Mouse (Mus musculus) midbrain, embryonic 12.5 days (tissue): ENCODE results near the gene Atat1. TPM values are rescaled to one million over a fixed set of nuclear protein-coding genes. Genes with fewer than 3 reads are reported as not detected.

Source experiments
- ATAC-seq: fragments of 200-750 bp; cut with Nextera tagmentation; 2 replicates; pipeline ENCODE4 v1.8.0; 2017; ENCODE audit warnings: low read depth, moderate TSS enrichment, moderate library complexity; ENCODE audit not compliant: low FRiP score
- H3K27ac ChIP-seq: fragments of 300-500 bp; sonication (generic); replicated peaks from 2 replicates; pipeline ENCODE4 v1.5.1; 2016; ENCODE audit warnings: mild to moderate bottlenecking
- H3K27me3 ChIP-seq: fragments of 300-500 bp; sonication (generic); 2 replicates; pipeline ENCODE4 v1.6.1; 2016; ENCODE audit warnings: mild to moderate bottlenecking
- H3K36me3 ChIP-seq: fragments of 300-500 bp; sonication (generic); 2 replicates; pipeline ENCODE4 v1.6.1; 2016
- H3K4me1 ChIP-seq: fragments of 300-500 bp; sonication (generic); 2 replicates; pipeline ENCODE4 v1.6.1; 2016
- H3K4me2 ChIP-seq: fragments of 300-500 bp; sonication (generic); replicated peaks from 2 replicates; pipeline ENCODE4 v1.6.1; 2016; ENCODE audit warnings: mild to moderate bottlenecking, moderate library complexity
- H3K4me3 ChIP-seq: fragments of 300-500 bp; sonication (generic); 2 replicates; pipeline ENCODE4 v1.5.1; 2016; ENCODE audit warnings: mild to moderate bottlenecking
- H3K9ac ChIP-seq: fragments of 300-500 bp; sonication (generic); replicated peaks from 2 replicates; pipeline ENCODE4 v1.6.1; 2016; ENCODE audit warnings: mild to moderate bottlenecking, moderate library complexity
- H3K9me3 ChIP-seq: fragments of 300-500 bp; sonication (generic); 2 replicates; pipeline ENCODE4 v1.6.1; 2016; ENCODE audit warnings: mild to moderate bottlenecking
- WGBS: fragments of 180-500 bp; shearing (Covaris S2); methylation state at CpG from one replicate; pipeline ENCODE4 v1.1.7; 2016; 5-methylcytosine and 5-hydroxymethylcytosine counted together
- microRNA counts: library from miRNA; unstranded; fragments of <30 nt; microRNA quantifications from one replicate; lab custom pipeline; 2017
- microRNA-seq: library from miRNA; unstranded; fragments of <30 nt; microRNA quantifications from one replicate; pipeline ENCODE4, GENCODE M21; 2017
- polyA plus RNA-seq: library from polyadenylated mRNA; unstranded; fragments of >200 nt; fragmentation: Nextera tagmentation; extraction: Ambion mirVana; gene quantifications from 2 replicates; pipeline ENCODE4 v1.2.1, GENCODE M21; 2016

Gene Atat1
- polyA plus RNA-seq, 1 experiment from 2014 or later, result 279 TPM

DNA sequence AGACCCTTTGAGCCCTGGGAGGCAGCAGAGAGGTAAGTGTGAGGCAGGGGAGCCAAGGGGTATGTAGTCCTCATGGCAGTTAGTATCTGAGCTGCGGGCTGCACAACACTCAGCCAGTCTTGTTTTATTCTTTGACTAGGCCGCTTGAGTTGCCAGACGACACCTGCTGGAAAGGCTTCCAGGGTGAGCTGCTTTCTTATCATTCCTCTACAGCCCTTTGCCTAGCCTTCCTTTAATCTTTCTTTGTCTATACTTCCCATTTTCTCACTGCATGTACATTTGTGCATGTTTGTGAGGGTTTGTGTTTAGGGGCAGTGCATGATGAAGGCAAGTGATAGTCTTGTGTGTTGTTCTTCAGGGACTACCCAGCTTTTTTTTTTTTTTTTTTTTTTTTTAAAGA is 58.9 kb downstream of the Atat1 start:
- Histone ChIP-seq H3K4me3 (no peak overlapping the region), H3K4me1 (no peaks in the 10 kb centered on the region), H3K9me3 (no peaks in the 10 kb centered on the region), H3K4me2 (no peak overlapping the region), H3K27ac (no peak overlapping the region), H3K27me3 (no peaks in the 10 kb centered on the region), H3K36me3 (peaks cover 88% of the 10 kb centered on the region), H3K9ac (no peak overlapping the region)
- 94% methylated on average over 3 of the region's 3 CpGs for WGBS
- ATAC-seq, result no peak

- no peaks in the 10 kb centered on the region for H3K9me3 ChIP-seq
- no peak for ATAC-seq
- H3K27me3 ChIP-seq, result no peaks in the 10 kb centered on the region
- 72% methylated on average over 1 of the region's 1 CpGs for WGBS
- no peak overlapping the region for H3K4me2 ChIP-seq
- no peak overlapping the region for H3K4me3 ChIP-seq
- 0 out of 2 replicates have a peak overlapping the region, but pooled peaks have one; percentile 11 for H3K9ac ChIP-seq
- H3K36me3 ChIP-seq, result peaks cover 83% of the 10 kb centered on the region
- H3K4me1 ChIP-seq, result no peaks in the 10 kb centered on the region
- no peak overlapping the region for H3K27ac ChIP-seq
These were observed 61.8 kb downstream of the Atat1 start for GRCm38 (mm10) chr17:35848112-35848511.

MicroRNA genes within 50 kb of the gene (microRNA counts, 519-probe panel; counts per million panel counts)
- not detected for microRNA mmu-miR-1894-3p (lab: Ali Mortazavi, UCI)
- microRNA mmu-miR-1894-5p (lab: Ali Mortazavi, UCI), result not detected

Small RNA genes lying within 50 kb of the gene (microRNA-seq; reads per million reads assigned to microRNA genes)
- gene Gm28033 (0.70 reads per million), gene Mir1894 (not detected)

Other genes with a start within 250 kb of the Atat1 start
- 18.7 and 19.0 TPM in 2 replicates for gene Vars2, start 242.5 kb downstream of the Atat1 start, polyA plus RNA-seq
- gene Gtf2h4, start 236.3 kb downstream of the Atat1 start, polyA plus RNA-seq, result 34.0 and 34.9 TPM in 2 replicates
- gene Ddr1, start 205.5 kb downstream of the Atat1 start, polyA plus RNA-seq, result 201 and 218 TPM in 2 replicates
- gene Ier3, start 88.4 kb downstream of the Atat1 start, polyA plus RNA-seq, result 5.4 and 7.5 TPM in 2 replicates
- 49.0 and 53.5 TPM in 2 replicates for gene Flot1, start 86.8 kb downstream of the Atat1 start, polyA plus RNA-seq
- 1,535 and 1,561 TPM in 2 replicates for gene Tubb5, start 71.8 kb downstream of the Atat1 start, polyA plus RNA-seq
- 19.1 and 20.3 TPM in 2 replicates for gene Mdc1, start 68.6 kb downstream of the Atat1 start, polyA plus RNA-seq
- gene Nrm, start 48.8 kb downstream of the Atat1 start, polyA plus RNA-seq, result 48.5 and 48.6 TPM in 2 replicates
- 27.7 and 27.9 TPM in 2 replicates for gene Ppp1r18, start 44.5 kb downstream of the Atat1 start, polyA plus RNA-seq
- gene Dhx16, start 30.3 kb downstream of the Atat1 start, polyA plus RNA-seq, result 47.8 and 48.2 TPM in 2 replicates
- 24.9 and 29.2 TPM in 2 replicates for gene 2310061I04Rik, start 12.6 kb downstream of the Atat1 start, polyA plus RNA-seq
- gene Mrps18b, start 6.3 kb upstream of the Atat1 start, polyA plus RNA-seq, result 45.5 and 53.6 TPM in 2 replicates
- 68.6 and 70.4 TPM in 2 replicates for gene Ppp1r10, start 6.4 kb upstream of the Atat1 start, polyA plus RNA-seq
- 104 and 118 TPM in 2 replicates for gene Abcf1, start 59.7 kb upstream of the Atat1 start, polyA plus RNA-seq
- 48.5 and 52.0 TPM in 2 replicates for gene Gnl1, start 69.8 kb upstream of the Atat1 start, polyA plus RNA-seq
- gene Prr3, start 70.2 kb upstream of the Atat1 start, polyA plus RNA-seq, result 49.2 and 53.4 TPM in 2 replicates
- 4.1 and 5.0 TPM in 2 replicates for gene H2-T24, start 110.5 kb upstream of the Atat1 start, polyA plus RNA-seq
- gene H2-T23, start 122.8 kb upstream of the Atat1 start, polyA plus RNA-seq, result 4.2 and 6.1 TPM in 2 replicates
- gene H2-T22, start 132.7 kb upstream of the Atat1 start, polyA plus RNA-seq, result 6.4 and 6.8 TPM in 2 replicates
- not detected in 2 replicates for gene Gm6034, start 132.9 kb upstream of the Atat1 start, polyA plus RNA-seq
- not detected in 2 replicates for gene Gm11127, start 148.3 kb upstream of the Atat1 start, polyA plus RNA-seq
- not detected in 2 replicates for gene Gm19684, start 211.6 kb upstream of the Atat1 start, polyA plus RNA-seq
- not detected in 2 replicates for gene Gm7030, start 219.3 kb upstream of the Atat1 start, polyA plus RNA-seq